In genomic region chr16:32523462-32524243, GRCm38 (mm10) we compare ENCODE assay signal across 9 mouse cellular contexts. TPM values are rescaled to one million over a fixed set of nuclear protein-coding genes. Genes with fewer than 3 reads are reported as not detected.
DNase-seq lines count a peak whose midpoint lies in the region; ATAC-seq and TF ChIP-seq lines count a peak whose summit lies in the region.
"Had no signal": no experiment of that assay in that cellular context is flagged by ENCODE, and none has a peak within 500 bp of the region (broad histone marks: within the 10 kb centered on the region; RNA-seq: fewer than 3 reads in every experiment).

No protein-coding gene starts in this region.

- TF ChIP-seq CTCF in kidney, adult 2 months (conservative IDR thresholded peaks at IDR 0.05; ENCODE audit: insufficient read depth, insufficient read length, low read depth, low read length), result no peak

- H3K27ac ChIP-seq in kidney, adult 2 months (ENCODE audit: insufficient read depth, low read depth, low read length), result no peak overlapping the region
- H3K27ac ChIP-seq in kidney, embryonic 16.5 days (ENCODE audit: low read length), result no peak overlapping the region
- no peak overlapping the region for H3K27ac ChIP-seq in forebrain, embryonic 13.5 days
- H3K27ac ChIP-seq in hindbrain, embryonic 11.5 days (ENCODE audit: low read depth, low read length), result no peak overlapping the region
- peak overlapping the region; percentile 79 for H3K27ac ChIP-seq in lung, embryonic 15.5 days
- peak overlapping the region; percentile 68 for H3K27ac ChIP-seq in stomach, embryonic 16.5 days (ENCODE audit: low read length)

- H3K9me3 ChIP-seq in kidney, embryonic 16.5 days (ENCODE audit: low read length), result no peaks in the 10 kb centered on the region
- H3K9me3 ChIP-seq in forebrain, embryonic 13.5 days (replicated peaks), result no peaks in the 10 kb centered on the region
- no peaks in the 10 kb centered on the region for H3K9me3 ChIP-seq in hindbrain, embryonic 11.5 days (ENCODE audit: control insufficient read depth, low read length)
- no peaks in the 10 kb centered on the region for H3K9me3 ChIP-seq in lung, embryonic 15.5 days
- H3K9me3 ChIP-seq in stomach, embryonic 16.5 days (replicated peaks; ENCODE audit: control insufficient read depth, low read length), result no peaks in the 10 kb centered on the region

- no peaks in the 10 kb centered on the region for H3K4me1 ChIP-seq in kidney, adult 2 months (ENCODE audit: control insufficient read depth, insufficient read depth, low read length)
- 0 out of 2 replicates have a peak, but pooled peaks cover 4% of the 10 kb centered on the region for H3K4me1 ChIP-seq in kidney, embryonic 16.5 days (ENCODE audit: insufficient read depth, low read length)
- H3K4me1 ChIP-seq in forebrain, embryonic 13.5 days, result peaks cover 7% of the 10 kb centered on the region; the same call in 1 of the 2 replicates
- no peaks in the 10 kb centered on the region; the same call in 1 of the 2 replicates for H3K4me1 ChIP-seq in hindbrain, embryonic 11.5 days (replicated peaks; ENCODE audit: control insufficient read depth, insufficient read depth, low read length)
- H3K4me1 ChIP-seq in lung, embryonic 15.5 days, result peaks cover 14% of the 10 kb centered on the region
- peaks cover 18% of the 10 kb centered on the region for H3K4me1 ChIP-seq in stomach, embryonic 16.5 days (ENCODE audit: control insufficient read depth, insufficient read depth, low read length)

- no peak overlapping the region for H3K9ac ChIP-seq in kidney, embryonic 16.5 days (replicated peaks; ENCODE audit: low read length)
- no peak overlapping the region for H3K9ac ChIP-seq in forebrain, embryonic 13.5 days
- no peak overlapping the region for H3K9ac ChIP-seq in hindbrain, embryonic 11.5 days (ENCODE audit: low read depth, low read length)
- H3K9ac ChIP-seq in lung, embryonic 15.5 days, result no peak overlapping the region
- H3K9ac ChIP-seq in stomach, embryonic 16.5 days (ENCODE audit: low read length), result no peak overlapping the region

- DNase-seq in kidney, adult 2 months, result peak; percentile 63
- peak; percentile 60 to 63 for DNase-seq in adrenal gland, adult 18-20 months (ENCODE audit: low spot score in 2 of 2)
- peak; percentile 49 for DNase-seq in hindbrain, embryonic 11.5 days (ENCODE audit: low spot score)
- DNase-seq in layer of hippocampus, adult 18-20 months (ENCODE audit: low spot score in 2 of 2), result no peak

- H3K36me3 ChIP-seq in kidney, adult 2 months (ENCODE audit: control insufficient read depth, insufficient read depth, low read length), result no peaks in the 10 kb centered on the region
- H3K36me3 ChIP-seq in kidney, embryonic 16.5 days (ENCODE audit: insufficient read depth, low read length), result no peaks in the 10 kb centered on the region
- H3K36me3 ChIP-seq in forebrain, embryonic 13.5 days (ENCODE audit: poor library complexity, severe bottlenecking), result no peaks in the 10 kb centered on the region
- no peaks in the 10 kb centered on the region for H3K36me3 ChIP-seq in hindbrain, embryonic 11.5 days (ENCODE audit: control insufficient read depth, insufficient read depth, low read length)
- H3K36me3 ChIP-seq in lung, embryonic 15.5 days, result no peaks in the 10 kb centered on the region
- no peaks in the 10 kb centered on the region for H3K36me3 ChIP-seq in stomach, embryonic 16.5 days (ENCODE audit: control insufficient read depth, insufficient read depth, low read length)

- no peaks in the 10 kb centered on the region for H3K27me3 ChIP-seq in kidney, adult 2 months (replicated peaks; ENCODE audit: control insufficient read depth, insufficient read depth, low read length)
- H3K27me3 ChIP-seq in kidney, embryonic 16.5 days (ENCODE audit: insufficient read depth, low read length), result no peaks in the 10 kb centered on the region
- no peaks in the 10 kb centered on the region for H3K27me3 ChIP-seq in forebrain, embryonic 13.5 days
- no peaks in the 10 kb centered on the region for H3K27me3 ChIP-seq in hindbrain, embryonic 11.5 days (ENCODE audit: control insufficient read depth, insufficient read depth, low read length)
- H3K27me3 ChIP-seq in lung, embryonic 15.5 days, result no peaks in the 10 kb centered on the region
- no peaks in the 10 kb centered on the region for H3K27me3 ChIP-seq in stomach, embryonic 16.5 days (ENCODE audit: control insufficient read depth, insufficient read depth, low read length)

- no peak for ATAC-seq in kidney, embryonic 16.5 days (ENCODE audit: low FRiP score, low TSS enrichment)
- peak; percentile 58; the same call in 1 of the 2 replicates for ATAC-seq in forebrain, embryonic 13.5 days
- peak; percentile 45; the same call in 1 of the 2 replicates for ATAC-seq in hindbrain, embryonic 11.5 days (ENCODE audit: low FRiP score)
- peak; percentile 56; the same call in 1 of the 2 replicates for ATAC-seq in lung, embryonic 15.5 days (ENCODE audit: borderline replicate concordance, extremely low read depth, low FRiP score, low TSS enrichment)
- ATAC-seq in stomach, embryonic 16.5 days (ENCODE audit: insufficient read depth, low FRiP score), result no peak

- H3K4me2 ChIP-seq in kidney, embryonic 16.5 days (replicated peaks; ENCODE audit: low read depth, low read length), result no peak overlapping the region
- H3K4me2 ChIP-seq in forebrain, embryonic 13.5 days, result no peak overlapping the region
- no peak overlapping the region for H3K4me2 ChIP-seq in hindbrain, embryonic 11.5 days (replicated peaks; ENCODE audit: low read depth, low read length)
- no peak overlapping the region for H3K4me2 ChIP-seq in lung, embryonic 15.5 days
- no peak overlapping the region for H3K4me2 ChIP-seq in stomach, embryonic 16.5 days (ENCODE audit: low read depth, low read length)

- WGBS in kidney, adult 2 months, result 70% methylated on average over 8 of the region's 8 CpGs
- 44% methylated on average over 8 of the region's 8 CpGs for WGBS in kidney, embryonic 16.5 days
- WGBS in forebrain, embryonic 13.5 days, result 75% methylated on average over 8 of the region's 8 CpGs
- 67% methylated on average over 8 of the region's 8 CpGs for WGBS in hindbrain, embryonic 11.5 days
- 36% methylated on average over 8 of the region's 8 CpGs for WGBS in lung, embryonic 15.5 days
- 50% methylated on average over 8 of the region's 8 CpGs for WGBS in stomach, embryonic 16.5 days

- TF ChIP-seq POLR2A in kidney, adult 2 months (IDR thresholded peaks at IDR 0.05; ENCODE audit: low read depth, low read length), result no peak

- no peak overlapping the region for H3K4me3 ChIP-seq in kidney, adult 2 months (ENCODE audit: insufficient read depth, low read depth, low read length)
- no peak overlapping the region for H3K4me3 ChIP-seq in kidney, embryonic 16.5 days (ENCODE audit: low read length)
- no peak overlapping the region for H3K4me3 ChIP-seq in forebrain, embryonic 13.5 days
- H3K4me3 ChIP-seq in hindbrain, embryonic 11.5 days (ENCODE audit: low read depth, low read length), result no peak overlapping the region
- H3K4me3 ChIP-seq in lung, embryonic 15.5 days, result no peak overlapping the region
- H3K4me3 ChIP-seq in stomach, embryonic 16.5 days (replicated peaks; ENCODE audit: low read length), result no peak overlapping the region

RNA-seq across cellular contexts. Expression of gene Zdhhc19, which starts 27.6 kb away (rescaled TPM):
- 0.11 TPM in 1 of 2 replicates, not detected in the other for polyA plus RNA-seq in kidney, adult 2 months (2012; rRNA removed)
- polyA plus RNA-seq in kidney, embryonic 16.5 days (2015; fragmentation: Nextera tagmentation; extraction: Ambion mirVana), result not detected in 2 replicates
- not detected for total RNA-seq in adrenal gland, adult 18-20 months (2021)
- not detected in 2 replicates for polyA plus RNA-seq in forebrain, embryonic 13.5 days (2015; fragmentation: Nextera tagmentation; extraction: Ambion mirVana)
- polyA plus RNA-seq in hindbrain, embryonic 11.5 days (2014; fragmentation: Nextera tagmentation; extraction: Ambion mirVana), result not detected in 2 replicates
- not detected in 2 replicates for polyA plus RNA-seq in lung, embryonic 15.5 days (2015; fragmentation: Nextera tagmentation; extraction: Ambion mirVana)
- 0.29 and 0.37 TPM in 2 replicates for polyA plus RNA-seq in stomach, embryonic 16.5 days (2015; fragmentation: Nextera tagmentation; extraction: Ambion mirVana)
- total RNA-seq in layer of hippocampus, adult 18-20 months (2021), result not detected
- total RNA-seq: left cerebral cortex, postnatal 10 days had no signal

RNA-seq across cellular contexts. Expression of gene Slc51a, which starts 36.0 kb away (rescaled TPM):
- polyA plus RNA-seq in kidney, adult 2 months (2012; rRNA removed), result 92.3 and 97.3 TPM in 2 replicates
- 3.0 and 3.9 TPM in 2 replicates for polyA plus RNA-seq in kidney, embryonic 16.5 days (2015; fragmentation: Nextera tagmentation; extraction: Ambion mirVana)
- not detected for total RNA-seq in adrenal gland, adult 18-20 months (2021)
- 0.25 and 0.49 TPM in 2 replicates for polyA plus RNA-seq in forebrain, embryonic 13.5 days (2015; fragmentation: Nextera tagmentation; extraction: Ambion mirVana)
- polyA plus RNA-seq in hindbrain, embryonic 11.5 days (2014; fragmentation: Nextera tagmentation; extraction: Ambion mirVana), result 0.25 and 0.29 TPM in 2 replicates
- 0.08 and 0.39 TPM in 2 replicates for polyA plus RNA-seq in lung, embryonic 15.5 days (2015; fragmentation: Nextera tagmentation; extraction: Ambion mirVana)
- polyA plus RNA-seq in stomach, embryonic 16.5 days (2015; fragmentation: Nextera tagmentation; extraction: Ambion mirVana), result 9.5 and 12.0 TPM in 2 replicates
- total RNA-seq in layer of hippocampus, adult 18-20 months (2021), result not detected
- total RNA-seq: left cerebral cortex, postnatal 10 days had no signal

Comparison
In these comparisons a context has a peak if more than half of its experiments do, and no peak if none do; other contexts are left out.
1. DNase-seq: peak in kidney, adult 2 months (single experiment), adrenal gland, adult 18-20 months (2 of 2) and hindbrain, embryonic 11.5 days (single experiment); none in layer of hippocampus, adult 18-20 months (0 of 2).
2. H3K27ac ChIP-seq: peak in lung, embryonic 15.5 days (single experiment) and stomach, embryonic 16.5 days (single experiment); none in kidney, adult 2 months (single experiment), kidney, embryonic 16.5 days (single experiment), forebrain, embryonic 13.5 days (single experiment) and hindbrain, embryonic 11.5 days (single experiment).
3. ATAC-seq: peak in forebrain, embryonic 13.5 days (single experiment), hindbrain, embryonic 11.5 days (single experiment) and lung, embryonic 15.5 days (single experiment); none in kidney, embryonic 16.5 days (single experiment) and stomach, embryonic 16.5 days (single experiment).